Mouse (Mus musculus) hindbrain, postnatal 0 days (tissue): ENCODE results near the gene Gimap7. TPM values are rescaled to one million over a fixed set of nuclear protein-coding genes. Genes with fewer than 3 reads are reported as not detected.

Source experiments
- ATAC-seq: fragments of 200-750 bp; cut with Nextera tagmentation; 2 replicates; pipeline ENCODE4 v1.8.0; 2017; ENCODE audit warnings: mild to moderate bottlenecking, moderate TSS enrichment, moderate library complexity
- DNase-seq: peaks from one replicate; pipeline ENCODE4 v3.0.0-alpha.2; 2015; ENCODE audit warnings: low spot score
- H3K27ac ChIP-seq: fragments of 300-500 bp; sonication (generic); 2 replicates; pipeline ENCODE4 v1.5.1; 2014; ENCODE audit warnings: mild to moderate bottlenecking
- H3K27me3 ChIP-seq: fragments of 300-500 bp; sonication (generic); 2 replicates; pipeline ENCODE4 v1.6.1; 2014; ENCODE audit warnings: low read length, mixed read lengths; ENCODE audit not compliant: insufficient read depth
- H3K36me3 ChIP-seq: fragments of 300-500 bp; sonication (generic); 2 replicates; pipeline ENCODE4 v1.6.1; 2014; ENCODE audit warnings: low read length, mixed read lengths; ENCODE audit not compliant: insufficient read depth
- H3K4me1 ChIP-seq: fragments of 300-500 bp; sonication (generic); 2 replicates; pipeline ENCODE4 v1.6.1; 2014; ENCODE audit warnings: antibody characterized with exemption, low read length, mixed read lengths; ENCODE audit not compliant: insufficient read depth
- H3K4me2 ChIP-seq: fragments of 300-500 bp; sonication (generic); 2 replicates; pipeline ENCODE4 v1.6.1; 2014; ENCODE audit warnings: low read depth, mild to moderate bottlenecking, low read length, moderate library complexity, mixed read lengths
- H3K4me3 ChIP-seq: fragments of 300-500 bp; sonication (generic); 2 replicates; pipeline ENCODE4 v1.5.1; 2014; ENCODE audit warnings: low read length
- H3K9ac ChIP-seq: fragments of 300-500 bp; sonication (generic); replicated peaks from 2 replicates; pipeline ENCODE4 v1.6.1; 2014; ENCODE audit warnings: mild to moderate bottlenecking, low read length, moderate library complexity, mixed read lengths
- H3K9me3 ChIP-seq: fragments of 300-500 bp; sonication (generic); 2 replicates; pipeline ENCODE4 v1.6.1; 2016; ENCODE audit warnings: low read length, mixed read lengths
- CTCF ChIP-seq: IDR thresholded peaks from 2 replicates; pipeline ENCODE4 v1.5.1; 2016; ENCODE audit warnings: antibody characterized with exemption, control low read depth, low read depth
- WGBS: fragments of 180-500 bp; shearing (Covaris S2); extraction: QIAGEN DNeasy Blood & Tissue Kit; methylation state at CpG from one replicate; pipeline ENCODE4 v1.1.7; 2014; 5-methylcytosine and 5-hydroxymethylcytosine counted together
- polyA plus RNA-seq: library from polyadenylated mRNA; unstranded; fragments of >200 nt; fragmentation: Nextera tagmentation; extraction: Ambion mirVana; gene quantifications from 2 replicates; pipeline ENCODE4 v1.2.1, GENCODE M21; 2015
- total RNA-seq: library from RNA; depleted of rRNA; stranded (reverse); fragments of >200 nt; gene quantifications from 2 replicates; pipeline ENCODE4 v1.2.3, GENCODE M21; 2014

Gimap7 gene
- total and polyA plus RNA-seq, 2 experiments from 2014 or later, result not detected

- no peak overlapping the region for H3K4me3 ChIP-seq
- no peak for TF ChIP-seq CTCF
- H3K4me2 ChIP-seq, result no peak overlapping the region
- H3K9ac ChIP-seq, result no peak overlapping the region
- H3K4me1 ChIP-seq, result peaks cover 5% of the 10 kb centered on the region; the same call in 1 of the 2 replicates
- H3K27ac ChIP-seq, result no peak overlapping the region
- no peaks in the 10 kb centered on the region for H3K9me3 ChIP-seq
- 75% methylated on average over 3 of the region's 3 CpGs for WGBS
- no peak for ATAC-seq
- no peak for DNase-seq
- H3K36me3 ChIP-seq, result no peaks in the 10 kb centered on the region
- no peaks in the 10 kb centered on the region for H3K27me3 ChIP-seq
Measured at GRCm38 (mm10) chr6:48740501-48741169, 22.2 kb downstream of the Gimap7 start.

- no peak overlapping the region for H3K9ac ChIP-seq
- H3K4me2 ChIP-seq, result no peak overlapping the region
- peaks cover 5% of the 10 kb centered on the region; the same call in 1 of the 2 replicates for H3K4me1 ChIP-seq
- TF ChIP-seq CTCF, result no peak
- DNase-seq (no peak), ATAC-seq (no peak)
- no peaks in the 10 kb centered on the region for H3K9me3 ChIP-seq
- no peak overlapping the region for H3K4me3 ChIP-seq
- no peaks in the 10 kb centered on the region for H3K27me3 ChIP-seq
- H3K27ac ChIP-seq, result no peak overlapping the region
- no peaks in the 10 kb centered on the region for H3K36me3 ChIP-seq
- 39% methylated on average over 3 of the region's 3 CpGs for WGBS
Measured at GRCm38 (mm10) chr6:48741273-48741672, 22.9 kb downstream of the Gimap7 start.

GRCm38 (mm10) chr6:48741711-48742206 lies 23.3 kb downstream of the Gimap7 start:
- H3K4me3 ChIP-seq, result 0 out of 2 replicates have a peak overlapping the region, but pooled peaks have one; percentile 47
- no peak overlapping the region for H3K27ac ChIP-seq
- peaks cover 5% of the 10 kb centered on the region; the same call in 1 of the 2 replicates for H3K4me1 ChIP-seq
- H3K4me2 ChIP-seq, result peak overlapping the region; percentile 68
- no peaks in the 10 kb centered on the region for H3K36me3 ChIP-seq
- no peaks in the 10 kb centered on the region for H3K27me3 ChIP-seq
- ATAC-seq (peak; percentile 63), DNase-seq (peak; percentile 13)
- H3K9me3 ChIP-seq, result no peaks in the 10 kb centered on the region
- WGBS, result 29% methylated on average over 9 of the region's 9 CpGs
- TF ChIP-seq CTCF, result no peak
- H3K9ac ChIP-seq, result no peak overlapping the region

- DNase-seq, result peak; percentile 35
Measured at GRCm38 (mm10) chr6:48742422-48743351, 24.3 kb downstream of the Gimap7 start.

GRCm38 (mm10) chr6:48745490-48745889 lies 27.1 kb downstream of the Gimap7 start:
- no peak for ATAC-seq
- no peak for TF ChIP-seq CTCF
- no peaks in the 10 kb centered on the region for H3K27me3 ChIP-seq
- no peaks in the 10 kb centered on the region for H3K9me3 ChIP-seq
- H3K4me1 ChIP-seq, result peaks cover 5% of the 10 kb centered on the region; the same call in 1 of the 2 replicates
- DNase-seq, result no peak
- no peak overlapping the region for H3K27ac ChIP-seq
- no peak overlapping the region for H3K4me3 ChIP-seq
- WGBS, result 68% methylated on average over 2 of the region's 2 CpGs
- H3K36me3 ChIP-seq, result no peaks in the 10 kb centered on the region
- no peak overlapping the region for H3K4me2 ChIP-seq
- no peak overlapping the region for H3K9ac ChIP-seq

More at GRCm38 (mm10) chr6:48742422-48743351, 24.3 kb downstream of the Gimap7 start:
- peaks cover 5% of the 10 kb centered on the region; the same call in 1 of the 2 replicates for H3K4me1 ChIP-seq
- H3K9ac ChIP-seq, result peak overlapping the region; percentile 53
- H3K27me3 ChIP-seq, result no peaks in the 10 kb centered on the region
- 3% methylated on average over 52 of the region's 52 CpGs for WGBS
- ATAC-seq, result peak; percentile 78
- peak overlapping the region; percentile 47 for H3K4me3 ChIP-seq
- H3K4me2 ChIP-seq, result peak overlapping the region; percentile 68
- peak overlapping the region; percentile 54; the same call in 1 of the 2 replicates for H3K27ac ChIP-seq
- TF ChIP-seq CTCF, result no peak
- no peaks in the 10 kb centered on the region for H3K9me3 ChIP-seq
- H3K36me3 ChIP-seq, result no peaks in the 10 kb centered on the region

- H3K9ac ChIP-seq, result no peak within 1 kb of the TSS
- ATAC-seq, result no peak
Measured at GRCm38 (mm10) chr6:48745959-48746889, 27.8 kb downstream of the Gimap7 start, which contains the start of gene Gimap5. Gene Gimap5, plus strand, starts transcription at chr6:48746197.

More at GRCm38 (mm10) chr6:48745959-48746889, 27.8 kb downstream of the Gimap7 start, which contains the start of gene Gimap5:
- WGBS, result 39% methylated on average over 16 of the region's 16 CpGs
- H3K27me3 ChIP-seq, result no peaks in the 10 kb centered on the region
- peak; percentile 59 for DNase-seq
- no peak within 1 kb of the TSS for H3K4me3 ChIP-seq
- H3K4me1 ChIP-seq, result peaks cover 5% of the 10 kb centered on the region; the same call in 1 of the 2 replicates
- peak; percentile 69 for TF ChIP-seq CTCF
- H3K27ac ChIP-seq, result 0 out of 2 replicates have a peak within 1 kb of the TSS, but pooled peaks have one; percentile 16
- H3K9me3 ChIP-seq, result no peaks in the 10 kb centered on the region
- peak within 1 kb of the TSS; percentile 25; the same call in 1 of the 2 replicates for H3K4me2 ChIP-seq
- H3K36me3 ChIP-seq, result no peaks in the 10 kb centered on the region
